Mouse (Mus musculus) CH12.LX (cell line): ENCODE results near the gene Col25a1. TPM values are rescaled to one million over a fixed set of nuclear protein-coding genes. Genes with fewer than 3 reads are reported as not detected.

ENCODE experiments used
- DNase-seq: peaks from one replicate; pipeline ENCODE4 v3.0.0-alpha.2; 2013; ENCODE audit errors: extremely low read depth
- H3K27ac ChIP-seq: 2 replicates; pipeline ENCODE4 v1.5.1; 2012; ENCODE audit warnings: low read depth, mild to moderate bottlenecking, control low read depth, moderate library complexity; ENCODE audit not compliant: insufficient read depth
- H3K27me3 ChIP-seq: replicated peaks from 2 replicates; pipeline ENCODE3; 2012; ENCODE audit warnings: inconsistent platforms
- H3K36me3 ChIP-seq, 2 experiments: replicated peaks in 1 of 2; 2 replicates each; pipeline versions ENCODE3 to v1.6.1; 2012; ENCODE audit warnings: inconsistent platforms in 1 of 2, low read length in 1 of 2, mild to moderate bottlenecking in 1 of 2, mixed read lengths in 1 of 2, moderate library complexity in 1 of 2; ENCODE audit not compliant: control insufficient read depth in 1 of 2, insufficient read depth in 1 of 2
- H3K4me1 ChIP-seq, 2 experiments: 2 replicates each; pipeline ENCODE4 v1.6.1; 2012; ENCODE audit warnings: inconsistent platforms in 1 of 2, moderate library complexity in 1 of 2; ENCODE audit not compliant: insufficient read depth in 2 of 2, control insufficient read depth in 1 of 2
- H3K4me2 ChIP-seq: 2 replicates; pipeline ENCODE4 v1.6.1; 2012; ENCODE audit warnings: low read depth, mild to moderate bottlenecking, control low read depth; ENCODE audit not compliant: poor library complexity, insufficient read depth, severe bottlenecking
- H3K4me3 ChIP-seq, 3 experiments: fragments of 150-350 bp in 1 of 3; sonication (generic) in 1 of 3; replicated peaks in 1 of 3; 2 replicates each; pipeline versions ENCODE3 to v1.5.1; 2011 to 2012; ENCODE audit warnings: low read depth in 2 of 3, low read length in 2 of 3, mild to moderate bottlenecking in 2 of 3, moderate library complexity in 2 of 3, control low read depth in 1 of 3, improper control_type of control experiment in 1 of 3, inconsistent platforms in 1 of 3, mixed read lengths in 1 of 3; ENCODE audit not compliant: poor library complexity in 1 of 3
- H3K79me2 ChIP-seq: replicated peaks from 2 replicates; pipeline ENCODE4 v1.6.1; 2012; ENCODE audit warnings: mild to moderate bottlenecking, moderate library complexity; ENCODE audit not compliant: control insufficient read depth, poor library complexity, insufficient read depth, severe bottlenecking; ENCODE audit errors: extremely low read depth
- H3K9ac ChIP-seq: 2 replicates; pipeline ENCODE4 v1.6.1; 2012; ENCODE audit warnings: low read depth, mild to moderate bottlenecking, control low read depth, moderate library complexity; ENCODE audit not compliant: insufficient read depth
- H3K9me3 ChIP-seq: replicated peaks from 2 replicates; pipeline ENCODE3; 2012; ENCODE audit warnings: low read length, inconsistent platforms, mixed read lengths
- CHD1 ChIP-seq: IDR thresholded peaks from 2 replicates; pipeline ENCODE4 v1.6.1; 2012; ENCODE audit warnings: low read depth, low read length, improper control_type of control experiment, inconsistent platforms
- CHD2 ChIP-seq: IDR thresholded peaks from 2 replicates; pipeline ENCODE4 v1.6.1; 2011; ENCODE audit warnings: low read length, improper control_type of control experiment
- E2F4 ChIP-seq: IDR thresholded peaks from 2 replicates; pipeline ENCODE4 v1.6.1; 2011; ENCODE audit warnings: low read depth, low read length, improper control_type of control experiment; ENCODE audit not compliant: insufficient replicate concordance
- ELF1 ChIP-seq: IDR thresholded peaks from 2 replicates; pipeline ENCODE4 v1.6.1; 2014; ENCODE audit warnings: low read depth, mild to moderate bottlenecking, inconsistent platforms, low read length, improper control_type of control experiment
- ETS1 ChIP-seq: conservative IDR thresholded peaks from 2 replicates; pipeline ENCODE4 v1.6.1; 2012; ENCODE audit warnings: low read depth, mild to moderate bottlenecking, inconsistent platforms, low read length, improper control_type of control experiment, moderate library complexity
- GABPA ChIP-seq: IDR thresholded peaks from 2 replicates; pipeline ENCODE4 v1.6.1; 2012; ENCODE audit warnings: low read depth, low read length, improper control_type of control experiment, inconsistent platforms; ENCODE audit not compliant: insufficient replicate concordance
- IRF4 ChIP-seq: IDR thresholded peaks from 2 replicates; pipeline ENCODE4 v1.6.1; 2014; ENCODE audit warnings: low read depth, mild to moderate bottlenecking, inconsistent platforms, low read length, improper control_type of control experiment
- JUN ChIP-seq: IDR thresholded peaks from 2 replicates; pipeline ENCODE4 v1.6.1; 2011; ENCODE audit warnings: low read depth, mild to moderate bottlenecking, low read length, improper control_type of control experiment, moderate library complexity; ENCODE audit not compliant: insufficient read depth
- JUND ChIP-seq: conservative IDR thresholded peaks from 2 replicates; pipeline ENCODE4 v1.6.1; 2011; ENCODE audit warnings: low read depth, low read length, improper control_type of control experiment
- MAZ ChIP-seq: IDR thresholded peaks from 2 replicates; pipeline ENCODE4 v1.6.1; 2012; ENCODE audit warnings: low read depth, mild to moderate bottlenecking, inconsistent platforms, low read length, improper control_type of control experiment, moderate library complexity
- MXI1 ChIP-seq: IDR thresholded peaks from 2 replicates; pipeline ENCODE4 v1.6.1; 2011; ENCODE audit warnings: mild to moderate bottlenecking, low read depth, low read length, improper control_type of control experiment
- MYC ChIP-seq: IDR thresholded peaks from 2 replicates; pipeline ENCODE4 v1.6.1; 2011; ENCODE audit warnings: low read depth, mild to moderate bottlenecking, improper control_type of control experiment, low read length
- NELFE ChIP-seq: IDR thresholded peaks from 2 replicates; pipeline ENCODE4 v1.6.1; 2011; ENCODE audit warnings: low read depth, low read length, improper control_type of control experiment
- NRF1 ChIP-seq: IDR thresholded peaks from 2 replicates; pipeline ENCODE4 v1.6.1; 2014; ENCODE audit warnings: low read depth, mild to moderate bottlenecking, inconsistent platforms, low read length, improper control_type of control experiment, moderate library complexity
- PAX5 ChIP-seq: IDR thresholded peaks from 2 replicates; pipeline ENCODE4 v1.6.1; 2012; ENCODE audit warnings: low read length, inconsistent platforms, mixed read lengths
- POLR2A ChIP-seq: IDR thresholded peaks from 2 replicates; pipeline ENCODE4 v1.6.1; 2011; ENCODE audit warnings: low read depth, mild to moderate bottlenecking, improper control_type of control experiment, low read length
- POLR2AphosphoS2 ChIP-seq: IDR thresholded peaks from 2 replicates; pipeline ENCODE4 v1.6.1; 2011; ENCODE audit warnings: low read depth, low read length, improper control_type of control experiment
- RAD21 ChIP-seq: IDR thresholded peaks from 2 replicates; pipeline ENCODE4 v1.6.1; 2011; ENCODE audit warnings: low read depth, mild to moderate bottlenecking, low read length, improper control_type of control experiment, moderate library complexity
- RCOR1 ChIP-seq: conservative IDR thresholded peaks from 2 replicates; pipeline ENCODE4 v1.6.1; 2012; ENCODE audit warnings: low read depth, mild to moderate bottlenecking, inconsistent platforms, low read length, improper control_type of control experiment
- SIN3A ChIP-seq: IDR thresholded peaks from 2 replicates; pipeline ENCODE4 v1.6.1; 2012; ENCODE audit warnings: low read length, improper control_type of control experiment, inconsistent platforms
- SMC3 ChIP-seq: IDR thresholded peaks from 2 replicates; pipeline ENCODE4 v1.6.1; 2011; ENCODE audit warnings: low read depth, low read length, improper control_type of control experiment
- TBP ChIP-seq: conservative IDR thresholded peaks from 2 replicates; pipeline ENCODE4 v1.6.1; 2011; ENCODE audit warnings: low read depth, low read length, improper control_type of control experiment
- TCF12 ChIP-seq: IDR thresholded peaks from 2 replicates; pipeline ENCODE4 v1.6.1; 2014; ENCODE audit warnings: low read depth, mild to moderate bottlenecking, inconsistent platforms, low read length, improper control_type of control experiment
- UBTF ChIP-seq: IDR thresholded peaks from 2 replicates; pipeline ENCODE4 v1.6.1; 2012; ENCODE audit warnings: low read depth, mild to moderate bottlenecking, inconsistent platforms, low read length, improper control_type of control experiment, moderate library complexity
- USF1 ChIP-seq: IDR thresholded peaks from 2 replicates; pipeline ENCODE4 v1.6.1; 2014; ENCODE audit warnings: low read depth, mild to moderate bottlenecking, inconsistent platforms, low read length, improper control_type of control experiment
- USF2 ChIP-seq: conservative IDR thresholded peaks from 2 replicates; pipeline ENCODE4 v1.6.1; 2011; ENCODE audit warnings: low read depth, low read length, improper control_type of control experiment
- ZKSCAN1 ChIP-seq: IDR thresholded peaks from 2 replicates; pipeline ENCODE4 v1.6.1; 2012; ENCODE audit warnings: low read depth, inconsistent platforms, low read length, improper control_type of control experiment, borderline replicate concordance
- ZNF384 ChIP-seq: IDR thresholded peaks from 2 replicates; pipeline ENCODE4 v1.6.1; 2012; ENCODE audit warnings: low read depth, low read length, improper control_type of control experiment, inconsistent platforms
- dilution Hi-C: fragments of 300-500 bp; cut with MboI; formaldehyde crosslinking; loops from 2 replicates; pipeline ENCODE4 v1.14.3; 2020; ENCODE audit warnings: low sequenced_read_pairs; ENCODE audit not compliant: extremely low pct_unique_long_range_greater_than_20kb, extremely low pct_ligation_motif_present
- in situ Hi-C: fragments of 300-500 bp; cut with MboI; formaldehyde crosslinking; loops from 3 replicates; pipeline ENCODE4 v1.14.3; 2019; ENCODE audit warnings: low sequenced_read_pairs, low pct_ligation_motif_present, low pct_unique_long_range_greater_than_20kb, mixed read lengths
- polyA plus RNA-seq: library from polyadenylated mRNA; unstranded; fragments of >175 nt; gene quantifications from 2 replicates; pipeline ENCODE4 v1.2.1, GENCODE M21; 2012; ENCODE audit warnings: low read depth; ENCODE audit not compliant: insufficient read length
- total RNA-seq, 2 experiments: library from RNA; depleted of rRNA; stranded (reverse); fragments of 300-350 nt in 1 of 2; fragments of >200 nt in 1 of 2; gene quantifications; 2 replicates each; pipeline ENCODE4 v1.2.3; 2012 to 2014

The Col25a1 gene
- total and polyA plus RNA-seq, 3 experiments, result not detected

- Histone ChIP-seq H3K79me2 (no peaks in the 10 kb centered on the region), H3K9ac (no peak overlapping the region), H3K27me3 (no peaks in the 10 kb centered on the region), H3K4me2 (no peak overlapping the region), H3K4me1 (peaks cover 7 to 23% of the 10 kb centered on the region in 2 experiments), H3K27ac (no peak overlapping the region), H3K9me3 (no peaks in the 10 kb centered on the region), H3K36me3 (no peaks in the 10 kb centered on the region), H3K4me3 (no peak overlapping the region)
- TF ChIP-seq GABPA, result no peak
- no peak for TF ChIP-seq USF2
- TF ChIP-seq ETS1, result no peak
- TF ChIP-seq CHD1, result no peak
- TF ChIP-seq MXI1, result no peak
- TF ChIP-seq ZKSCAN1, result no peak
- no peak for TF ChIP-seq PAX5
- TF ChIP-seq SIN3A, result no peak
- no peak for TF ChIP-seq TBP
- TF ChIP-seq JUN, result no peak
- no peak for TF ChIP-seq RAD21
- no peak for TF ChIP-seq ELF1
- TF ChIP-seq TCF12, result no peak
- no peak for TF ChIP-seq SMC3
- no peak for TF ChIP-seq NELFE
- TF ChIP-seq USF1, result no peak
- no peak for TF ChIP-seq POLR2AphosphoS2
- no peak for DNase-seq
- dilution Hi-C loops, result no loop called here
- in situ Hi-C loops, result no loop called here
Observed at GRCm38 (mm10) chr3:130145874-130146273, 14.6 kb downstream of the Col25a1 start.

- Histone ChIP-seq H3K4me2 (no peak overlapping the region), H3K27me3 (no peaks in the 10 kb centered on the region), H3K4me1 (peaks cover 7 to 29% of the 10 kb centered on the region in 2 experiments), H3K27ac (no peak overlapping the region), H3K79me2 (no peaks in the 10 kb centered on the region), H3K4me3 (no peak overlapping the region), H3K9ac (no peak overlapping the region), H3K9me3 (no peaks in the 10 kb centered on the region), H3K36me3 (no peaks in the 10 kb centered on the region)
- in situ Hi-C loops, result no loop called here
- no peak for DNase-seq
- no peak for TF ChIP-seq MAZ
- no peak for TF ChIP-seq NRF1
- no peak for TF ChIP-seq ZKSCAN1
- TF ChIP-seq NELFE, result no peak
- no peak for TF ChIP-seq SMC3
- no peak for TF ChIP-seq RCOR1
- no peak for TF ChIP-seq POLR2A
- no peak for TF ChIP-seq ETS1
- no peak for TF ChIP-seq IRF4
- no peak for TF ChIP-seq E2F4
- TF ChIP-seq MYC, result no peak
- TF ChIP-seq JUND, result no peak
- TF ChIP-seq UBTF, result no peak
- TF ChIP-seq ZNF384, result no peak
- no peak for TF ChIP-seq CHD2
- dilution Hi-C loops, result no loop called here
Observed at GRCm38 (mm10) chr3:130147827-130148226, 16.5 kb downstream of the Col25a1 start.
